Mouse (Mus musculus): Measurements from ENCODE around the gene Zbed5. TPM values are rescaled to one million over a fixed set of nuclear protein-coding genes. Genes with fewer than 3 reads are reported as not detected.

Zbed5 gene
- polyA plus RNA-seq, 1 experiment from 2014 or later = 3.7 TPM

GRCm38 (mm10) chr5:129918065-129918651, 22.6 kb downstream of the Zbed5 start:
- 89% methylated on average over 24 of the region's 24 CpGs for WGBS
- no peaks in the 10 kb centered on the region for H3K9me3 ChIP-seq (replicated peaks; ENCODE audit: control insufficient read depth, low read length)
- H3K4me2 ChIP-seq (ENCODE audit: low read depth, low read length) = no peak overlapping the region
- no peaks in the 10 kb centered on the region for H3K36me3 ChIP-seq (ENCODE audit: control insufficient read depth, insufficient read depth, low read length)
- no peaks in the 10 kb centered on the region for H3K27me3 ChIP-seq (ENCODE audit: control insufficient read depth, insufficient read depth, low read length)
- H3K9ac ChIP-seq (ENCODE audit: low read length) = no peak overlapping the region
- H3K27ac ChIP-seq (ENCODE audit: low read length) = no peak overlapping the region
- H3K4me1 ChIP-seq (ENCODE audit: control insufficient read depth, insufficient read depth, low read length) = no peaks in the 10 kb centered on the region
- no peak overlapping the region for H3K4me3 ChIP-seq (replicated peaks; ENCODE audit: low read length)
- ATAC-seq (ENCODE audit: insufficient read depth, low FRiP score) = no peak

- ATAC-seq (ENCODE audit: insufficient read depth, low FRiP score) = no peak
- Histone ChIP-seq H3K27ac (ENCODE audit: low read length) (no peak overlapping the region), H3K27me3 (ENCODE audit: control insufficient read depth, insufficient read depth, low read length) (no peaks in the 10 kb centered on the region), H3K4me1 (ENCODE audit: control insufficient read depth, insufficient read depth, low read length) (no peaks in the 10 kb centered on the region), H3K4me3 (replicated peaks; ENCODE audit: low read length) (no peak overlapping the region), H3K4me2 (ENCODE audit: low read depth, low read length) (no peak overlapping the region), H3K9me3 (replicated peaks; ENCODE audit: control insufficient read depth, low read length) (no peaks in the 10 kb centered on the region), H3K36me3 (ENCODE audit: control insufficient read depth, insufficient read depth, low read length) (no peaks in the 10 kb centered on the region), H3K9ac (ENCODE audit: low read length) (no peak overlapping the region)
- WGBS = 79% methylated on average over 9 of the region's 9 CpGs
Measured at GRCm38 (mm10) chr5:129918752-129919151, 23.2 kb downstream of the Zbed5 start.

- no peak for ATAC-seq (ENCODE audit: insufficient read depth, low FRiP score)
- Histone ChIP-seq H3K27me3 (ENCODE audit: control insufficient read depth, insufficient read depth, low read length) (no peaks in the 10 kb centered on the region), H3K4me3 (replicated peaks; ENCODE audit: low read length) (no peak overlapping the region), H3K36me3 (ENCODE audit: control insufficient read depth, insufficient read depth, low read length) (no peaks in the 10 kb centered on the region), H3K9me3 (replicated peaks; ENCODE audit: control insufficient read depth, low read length) (no peaks in the 10 kb centered on the region), H3K4me1 (ENCODE audit: control insufficient read depth, insufficient read depth, low read length) (no peaks in the 10 kb centered on the region), H3K9ac (ENCODE audit: low read length) (no peak overlapping the region), H3K27ac (ENCODE audit: low read length) (no peak overlapping the region), H3K4me2 (ENCODE audit: low read depth, low read length) (no peak overlapping the region)
- 55% methylated on average over 8 of the region's 8 CpGs for WGBS
Measured at GRCm38 (mm10) chr5:129919320-129919719, 23.8 kb downstream of the Zbed5 start.

- no peaks in the 10 kb centered on the region for H3K4me1 ChIP-seq (ENCODE audit: control insufficient read depth, insufficient read depth, low read length)
- H3K9ac ChIP-seq (ENCODE audit: low read length) = no peak overlapping the region
- no peak overlapping the region for H3K4me2 ChIP-seq (ENCODE audit: low read depth, low read length)
- no peak overlapping the region for H3K4me3 ChIP-seq (replicated peaks; ENCODE audit: low read length)
- no peak for ATAC-seq (ENCODE audit: insufficient read depth, low FRiP score)
- H3K27ac ChIP-seq (ENCODE audit: low read length) = no peak overlapping the region
- 93% methylated on average over 4 of the region's 4 CpGs for WGBS
- H3K9me3 ChIP-seq (replicated peaks; ENCODE audit: control insufficient read depth, low read length) = no peaks in the 10 kb centered on the region
- H3K36me3 ChIP-seq (ENCODE audit: control insufficient read depth, insufficient read depth, low read length) = no peaks in the 10 kb centered on the region
- no peaks in the 10 kb centered on the region for H3K27me3 ChIP-seq (ENCODE audit: control insufficient read depth, insufficient read depth, low read length)
Measured at GRCm38 (mm10) chr5:129921972-129922371, 26.4 kb downstream of the Zbed5 start.

- Histone ChIP-seq H3K36me3 (ENCODE audit: control insufficient read depth, insufficient read depth, low read length) (no peaks in the 10 kb centered on the region), H3K4me3 (replicated peaks; ENCODE audit: low read length) (no peak overlapping the region), H3K27me3 (ENCODE audit: control insufficient read depth, insufficient read depth, low read length) (no peaks in the 10 kb centered on the region), H3K9me3 (replicated peaks; ENCODE audit: control insufficient read depth, low read length) (no peaks in the 10 kb centered on the region), H3K9ac (ENCODE audit: low read length) (no peak overlapping the region), H3K4me2 (ENCODE audit: low read depth, low read length) (no peak overlapping the region), H3K27ac (ENCODE audit: low read length) (no peak overlapping the region), H3K4me1 (ENCODE audit: control insufficient read depth, insufficient read depth, low read length) (no peaks in the 10 kb centered on the region)
- 81% methylated on average over 8 of the region's 8 CpGs for WGBS
- no peak for ATAC-seq (ENCODE audit: insufficient read depth, low FRiP score)
Measured at GRCm38 (mm10) chr5:129924820-129925452, 29.4 kb downstream of the Zbed5 start.

- Histone ChIP-seq H3K4me3 (replicated peaks; ENCODE audit: low read length) (no peak overlapping the region), H3K27me3 (ENCODE audit: control insufficient read depth, insufficient read depth, low read length) (no peaks in the 10 kb centered on the region), H3K36me3 (ENCODE audit: control insufficient read depth, insufficient read depth, low read length) (no peaks in the 10 kb centered on the region), H3K9ac (ENCODE audit: low read length) (no peak overlapping the region), H3K27ac (ENCODE audit: low read length) (no peak overlapping the region), H3K9me3 (replicated peaks; ENCODE audit: control insufficient read depth, low read length) (no peaks in the 10 kb centered on the region), H3K4me1 (ENCODE audit: control insufficient read depth, insufficient read depth, low read length) (no peaks in the 10 kb centered on the region), H3K4me2 (ENCODE audit: low read depth, low read length) (no peak overlapping the region)
- no peak for ATAC-seq (ENCODE audit: insufficient read depth, low FRiP score)
- WGBS = 70% methylated on average over 5 of the region's 5 CpGs
Measured at GRCm38 (mm10) chr5:129925933-129926332, 30.4 kb downstream of the Zbed5 start.

GRCm38 (mm10) chr5:129929924-129930855, 34.7 kb downstream of the Zbed5 start:
- H3K4me2 ChIP-seq (ENCODE audit: low read depth, low read length) = no peak overlapping the region
- H3K27ac ChIP-seq (ENCODE audit: low read length) = no peak overlapping the region
- no peaks in the 10 kb centered on the region for H3K9me3 ChIP-seq (replicated peaks; ENCODE audit: control insufficient read depth, low read length)
- H3K9ac ChIP-seq (ENCODE audit: low read length) = no peak overlapping the region
- WGBS = 34% methylated on average over 9 of the region's 9 CpGs
- no peaks in the 10 kb centered on the region for H3K36me3 ChIP-seq (ENCODE audit: control insufficient read depth, insufficient read depth, low read length)
- no peak for ATAC-seq (ENCODE audit: insufficient read depth, low FRiP score)
- H3K4me3 ChIP-seq (replicated peaks; ENCODE audit: low read length) = no peak overlapping the region
- H3K4me1 ChIP-seq (ENCODE audit: control insufficient read depth, insufficient read depth, low read length) = no peaks in the 10 kb centered on the region
- no peaks in the 10 kb centered on the region for H3K27me3 ChIP-seq (ENCODE audit: control insufficient read depth, insufficient read depth, low read length)

- no peaks in the 10 kb centered on the region for H3K27me3 ChIP-seq (ENCODE audit: control insufficient read depth, insufficient read depth, low read length)
- no peak overlapping the region for H3K4me3 ChIP-seq (replicated peaks; ENCODE audit: low read length)
Measured at GRCm38 (mm10) chr5:129936941-129937340, 41.4 kb downstream of the Zbed5 start.

GRCm38 (mm10) chr5:129940281-129940680, 44.8 kb downstream of the Zbed5 start:
- no peak overlapping the region for H3K4me2 ChIP-seq (ENCODE audit: low read depth, low read length)
- WGBS = 53% methylated on average over 2 of the region's 2 CpGs
- no peaks in the 10 kb centered on the region for H3K9me3 ChIP-seq (replicated peaks; ENCODE audit: control insufficient read depth, low read length)
- H3K27ac ChIP-seq (ENCODE audit: low read length) = no peak overlapping the region
- no peak for ATAC-seq (ENCODE audit: insufficient read depth, low FRiP score)
- H3K4me3 ChIP-seq (replicated peaks; ENCODE audit: low read length) = no peak overlapping the region
- H3K36me3 ChIP-seq (ENCODE audit: control insufficient read depth, insufficient read depth, low read length) = no peaks in the 10 kb centered on the region
- no peaks in the 10 kb centered on the region for H3K27me3 ChIP-seq (ENCODE audit: control insufficient read depth, insufficient read depth, low read length)
- H3K9ac ChIP-seq (ENCODE audit: low read length) = no peak overlapping the region
- peaks cover 4% of the 10 kb centered on the region; the same call in 1 of the 2 replicates for H3K4me1 ChIP-seq (ENCODE audit: control insufficient read depth, insufficient read depth, low read length)

More at GRCm38 (mm10) chr5:129936941-129937340, 41.4 kb downstream of the Zbed5 start:
- ATAC-seq (ENCODE audit: insufficient read depth, low FRiP score) = no peak
- no peak overlapping the region for H3K4me2 ChIP-seq (ENCODE audit: low read depth, low read length)
- no peaks in the 10 kb centered on the region for H3K4me1 ChIP-seq (ENCODE audit: control insufficient read depth, insufficient read depth, low read length)
- no peaks in the 10 kb centered on the region for H3K9me3 ChIP-seq (replicated peaks; ENCODE audit: control insufficient read depth, low read length)
- H3K36me3 ChIP-seq (ENCODE audit: control insufficient read depth, insufficient read depth, low read length) = no peaks in the 10 kb centered on the region
- 54% methylated on average over 4 of the region's 4 CpGs for WGBS
- H3K9ac ChIP-seq (ENCODE audit: low read length) = no peak overlapping the region
- no peak overlapping the region for H3K27ac ChIP-seq (ENCODE audit: low read length)
